Mouse (Mus musculus): ENCODE measurements around the gene Lrpap1.

Lrpap1 gene

GRCm38 (mm10) chr5:35104960-35105921 lies at the start of gene Lrpap1:
TSS of gene Lrpap1 (minus strand) at chr5:35105766.
- peak; percentile 94 for DNase-seq

GRCm38 (mm10) chr5:35149939-35150338 lies 44.4 kb upstream of the Lrpap1 start:
- DNase-seq: no peak

GRCm38 (mm10) chr5:35149526-35149925 lies 44.0 kb upstream of the Lrpap1 start:
- peak in 1 of 2 experiments; percentile 21 for DNase-seq

GRCm38 (mm10) chr5:35147963-35148767 lies 42.6 kb upstream of the Lrpap1 start:
- peak; percentile 95 to 97 for DNase-seq

- peak; percentile 71 to 73 for DNase-seq
Observed at GRCm38 (mm10) chr5:35147155-35147962, 41.8 kb upstream of the Lrpap1 start.

GRCm38 (mm10) chr5:35146747-35147146 lies 41.2 kb upstream of the Lrpap1 start:
- DNase-seq: peak; percentile 73 to 74

GRCm38 (mm10) chr5:35144716-35145115 lies 39.1 kb upstream of the Lrpap1 start:
- DNase-seq: peak; percentile 92 to 96

- peak; percentile 57 to 63 for DNase-seq
Observed at GRCm38 (mm10) chr5:35143460-35144245, 38.1 kb upstream of the Lrpap1 start.

GRCm38 (mm10) chr5:35142910-35143309 lies 37.3 kb upstream of the Lrpap1 start:
- no peak for DNase-seq

- DNase-seq: peak; percentile 33 to 64
Observed at GRCm38 (mm10) chr5:35141316-35141715, 35.8 kb upstream of the Lrpap1 start.

- peak; percentile 87 to 93 for DNase-seq
Observed at GRCm38 (mm10) chr5:35138183-35138611, 32.6 kb upstream of the Lrpap1 start.

GRCm38 (mm10) chr5:35137510-35138182 lies 32.1 kb upstream of the Lrpap1 start:
- DNase-seq: peak; percentile 70 to 73

- DNase-seq: no peak
Observed at GRCm38 (mm10) chr5:35135903-35136302, 30.3 kb upstream of the Lrpap1 start.

- DNase-seq: no peak
Observed at GRCm38 (mm10) chr5:35134286-35134685, 28.7 kb upstream of the Lrpap1 start.

- DNase-seq: peak; percentile 49 to 60
Observed at GRCm38 (mm10) chr5:35133468-35133867, 27.9 kb upstream of the Lrpap1 start.

- peak; percentile 39 to 41 for DNase-seq
Observed at GRCm38 (mm10) chr5:35132278-35132980, 26.9 kb upstream of the Lrpap1 start.

- peak; percentile 97 to 99 for DNase-seq
Observed at GRCm38 (mm10) chr5:35131773-35132172, 26.2 kb upstream of the Lrpap1 start.

- DNase-seq: peak in 1 of 2 experiments; percentile 49
Observed at GRCm38 (mm10) chr5:35131237-35131636, 25.7 kb upstream of the Lrpap1 start.

- DNase-seq: peak; percentile 67 to 69
Observed at GRCm38 (mm10) chr5:35129767-35130191, 24.2 kb upstream of the Lrpap1 start.

GRCm38 (mm10) chr5:35129208-35129607 lies 23.6 kb upstream of the Lrpap1 start:
- peak; percentile 70 to 73 for DNase-seq
